Mouse (Mus musculus) hindbrain, embryonic 15.5 days (tissue): ENCODE measurements around the gene Gpr55. TPM values are rescaled to one million over a fixed set of nuclear protein-coding genes. Genes with fewer than 3 reads are reported as not detected.

Experiments used
- ATAC-seq: fragments of 200-750 bp; cut with Nextera tagmentation; 2 replicates; pipeline ENCODE4 v1.8.0; 2017; ENCODE audit warnings: low read depth, moderate number of reproducible peaks, moderate TSS enrichment; ENCODE audit not compliant: low FRiP score
- H3K27ac ChIP-seq: fragments of 300-500 bp; sonication (generic); replicated peaks from 2 replicates; pipeline ENCODE4 v1.5.1; 2015; ENCODE audit warnings: mild to moderate bottlenecking, inconsistent platforms
- H3K27me3 ChIP-seq: fragments of 300-500 bp; sonication (generic); 2 replicates; pipeline ENCODE4 v1.6.1; 2015; ENCODE audit warnings: control low read depth, inconsistent platforms
- H3K36me3 ChIP-seq: fragments of 300-500 bp; sonication (generic); 2 replicates; pipeline ENCODE4 v1.6.1; 2015; ENCODE audit warnings: control low read depth, inconsistent platforms
- H3K4me1 ChIP-seq: fragments of 300-500 bp; sonication (generic); replicated peaks from 2 replicates; pipeline ENCODE4 v1.6.1; 2015; ENCODE audit warnings: control low read depth, inconsistent platforms
- H3K4me2 ChIP-seq: fragments of 300-500 bp; sonication (generic); 2 replicates; pipeline ENCODE4 v1.6.1; 2015; ENCODE audit warnings: moderate library complexity, mild to moderate bottlenecking, inconsistent platforms
- H3K4me3 ChIP-seq: fragments of 300-500 bp; sonication (generic); 2 replicates; pipeline ENCODE4 v1.5.1; 2015; ENCODE audit warnings: mild to moderate bottlenecking, inconsistent platforms
- H3K9ac ChIP-seq: fragments of 300-500 bp; sonication (generic); 2 replicates; pipeline ENCODE4 v1.6.1; 2015; ENCODE audit warnings: inconsistent platforms
- H3K9me3 ChIP-seq: fragments of 300-500 bp; sonication (generic); 2 replicates; pipeline ENCODE4 v1.6.1; 2016; ENCODE audit warnings: control low read depth, inconsistent platforms
- whole genome bisulfite sequencing: fragments of 180-500 bp; shearing (Covaris S2); methylation state at CpG from one replicate; pipeline ENCODE4 v1.1.7; 2015; 5-methylcytosine and 5-hydroxymethylcytosine counted together
- polyA plus RNA-seq: library from polyadenylated mRNA; unstranded; fragments of >200 nt; fragmentation: Nextera tagmentation; extraction: Ambion mirVana; gene quantifications from 2 replicates; pipeline ENCODE4 v1.2.1, GENCODE M21; 2015

Gene Gpr55
- polyA plus RNA-seq, 1 experiment from 2014 or later, result 0.25 TPM

DNA sequence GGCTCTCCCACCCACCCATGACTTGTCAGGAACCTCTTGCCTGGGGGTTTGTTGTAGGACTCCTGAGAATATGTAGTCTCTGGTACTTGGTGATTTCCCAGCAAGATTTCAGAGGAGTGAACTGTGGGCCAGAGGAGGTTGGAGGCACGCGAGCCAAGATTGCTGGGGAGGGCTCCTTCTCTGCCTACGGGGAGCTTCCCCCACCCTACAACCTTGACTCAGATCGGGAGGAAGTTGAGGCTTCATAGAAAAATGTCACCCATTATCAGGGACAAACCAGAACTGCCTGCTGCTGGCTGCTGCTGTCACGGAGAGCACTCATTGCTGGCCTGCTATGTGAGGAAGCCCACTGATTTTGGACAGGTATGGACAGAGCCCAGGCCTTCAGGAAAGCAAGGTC, 3.5 kb downstream of the Gpr55 start:
- no peaks in the 10 kb centered on the region for H3K36me3 ChIP-seq
- WGBS, result 78% methylated on average over 5 of the region's 5 CpGs
- H3K4me2 ChIP-seq, result no peak overlapping the region
- ATAC-seq, result 0 out of 2 replicates have a peak, but pooled peaks have one; percentile 3
- no peak overlapping the region for H3K27ac ChIP-seq
- H3K9ac ChIP-seq, result no peak overlapping the region
- 0 out of 2 replicates have a peak, but pooled peaks cover 4% of the 10 kb centered on the region for H3K4me1 ChIP-seq
- no peaks in the 10 kb centered on the region for H3K27me3 ChIP-seq
- no peak overlapping the region for H3K4me3 ChIP-seq
- H3K9me3 ChIP-seq, result no peaks in the 10 kb centered on the region

DNA sequence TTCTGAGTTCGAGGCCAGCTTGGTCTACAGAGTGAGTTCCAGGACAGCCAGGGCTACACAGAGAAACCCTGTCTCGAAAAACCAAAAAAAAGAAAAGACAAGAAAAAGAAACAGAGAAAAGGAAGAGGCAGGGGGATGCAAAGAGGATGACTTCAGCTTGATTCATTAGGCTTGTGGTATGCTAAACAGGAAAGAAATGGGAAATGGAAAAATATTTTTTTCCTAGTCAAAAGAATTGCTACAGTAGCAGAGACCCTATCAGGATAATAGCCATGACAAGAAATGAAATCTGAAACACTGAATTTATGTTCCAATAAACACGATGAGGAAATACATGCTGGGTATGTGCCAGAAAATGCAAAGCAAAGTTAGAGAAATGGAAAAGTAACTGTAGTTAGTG, 5.7 kb downstream of the Gpr55 start:
- Histone ChIP-seq H3K4me3 (no peak overlapping the region), H3K9me3 (no peaks in the 10 kb centered on the region), H3K27ac (no peak overlapping the region), H3K27me3 (no peaks in the 10 kb centered on the region), H3K9ac (no peak overlapping the region), H3K4me2 (no peak overlapping the region), H3K36me3 (no peaks in the 10 kb centered on the region), H3K4me1 (0 out of 2 replicates have a peak, but pooled peaks cover 4% of the 10 kb centered on the region)
- no peak for ATAC-seq
- 77% methylated on average over 3 of the region's 3 CpGs for WGBS

DNA sequence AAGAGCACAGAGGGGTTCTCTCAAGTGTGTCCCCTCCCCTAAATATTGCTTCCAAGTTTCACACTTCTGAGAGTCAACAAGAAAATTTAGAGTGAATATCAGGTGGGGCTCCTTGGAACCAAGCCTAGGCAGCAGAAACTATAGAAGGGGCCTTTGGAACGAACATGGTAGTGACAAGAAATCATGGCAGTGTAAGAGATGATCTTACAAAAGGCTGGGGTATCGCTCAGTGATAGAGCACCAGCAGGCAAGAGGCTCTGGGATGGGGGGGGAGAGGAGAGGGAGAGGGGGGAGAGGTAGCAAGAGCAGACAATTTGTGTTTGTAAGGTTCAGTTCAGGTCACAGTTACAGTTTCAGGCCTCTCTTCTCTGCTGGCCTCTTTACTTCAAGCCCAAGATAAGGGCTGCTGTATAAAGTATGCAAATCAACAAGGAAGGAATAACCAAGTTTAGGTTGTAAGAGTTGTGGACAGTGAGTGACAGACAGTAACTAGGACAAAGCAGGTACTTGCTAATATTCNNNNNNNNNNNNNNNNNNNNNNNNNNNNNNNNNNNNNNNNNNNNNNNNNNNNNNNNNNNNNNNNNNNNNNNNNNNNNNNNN, 11.6 kb downstream of the Gpr55 start:
- 0 out of 2 replicates have a peak, but pooled peaks cover 3% of the 10 kb centered on the region for H3K9me3 ChIP-seq
- 86% methylated on average over 2 of the region's 2 CpGs for WGBS
- no peaks in the 10 kb centered on the region for H3K4me1 ChIP-seq
- no peak overlapping the region for H3K4me2 ChIP-seq
- no peak for ATAC-seq
- no peaks in the 10 kb centered on the region for H3K36me3 ChIP-seq
- H3K27me3 ChIP-seq, result no peaks in the 10 kb centered on the region
- no peak overlapping the region for H3K9ac ChIP-seq
- no peak overlapping the region for H3K27ac ChIP-seq
- H3K4me3 ChIP-seq, result no peak overlapping the region

DNA sequence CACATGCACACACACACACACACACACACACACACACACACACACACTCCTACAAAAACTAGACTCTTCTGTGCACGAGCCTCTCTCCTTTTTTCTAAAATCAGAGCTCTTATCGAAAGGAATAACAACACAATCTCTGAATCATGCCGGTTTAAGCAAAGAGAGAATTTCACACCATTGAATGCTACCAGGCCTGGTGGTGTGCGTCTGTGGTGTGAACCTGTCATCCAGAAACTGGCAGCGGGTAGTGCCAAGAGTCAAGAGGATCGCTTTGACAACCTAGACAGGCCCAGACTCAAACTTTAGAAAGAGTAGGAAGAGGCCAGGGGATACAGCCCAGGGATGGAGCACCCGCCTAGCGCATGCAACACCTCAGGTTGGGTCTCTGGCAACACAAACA, 18.5 kb downstream of the Gpr55 start:
- H3K4me3 ChIP-seq, result no peak overlapping the region
- no peak overlapping the region for H3K4me2 ChIP-seq
- H3K36me3 ChIP-seq, result no peaks in the 10 kb centered on the region
- no peaks in the 10 kb centered on the region for H3K27me3 ChIP-seq
- no peak overlapping the region for H3K27ac ChIP-seq
- H3K4me1 ChIP-seq, result no peaks in the 10 kb centered on the region
- H3K9ac ChIP-seq, result no peak overlapping the region
- 0 out of 2 replicates have a peak, but pooled peaks cover 3% of the 10 kb centered on the region for H3K9me3 ChIP-seq
- WGBS, result 88% methylated on average over 8 of the region's 8 CpGs
- ATAC-seq, result no peak

DNA sequence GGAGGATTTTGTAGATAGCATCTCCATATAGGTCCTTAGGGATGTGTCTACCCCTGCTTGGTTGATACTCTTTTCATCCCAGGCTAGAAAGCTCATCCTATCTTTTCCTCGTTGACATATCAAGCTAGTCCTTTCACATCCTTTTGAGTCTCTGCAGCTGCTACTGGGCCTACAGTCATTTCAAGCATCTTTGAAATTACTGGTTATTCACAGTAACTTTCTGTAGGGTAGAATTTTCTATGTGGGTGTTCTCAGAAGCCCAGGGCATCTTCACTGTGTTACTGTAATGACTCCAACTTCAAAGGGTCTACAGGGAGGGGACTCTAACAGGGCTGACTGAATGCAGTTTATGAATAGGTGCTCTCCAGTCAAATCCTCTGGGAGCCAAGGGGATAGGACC, 23.5 kb downstream of the Gpr55 start:
- Histone ChIP-seq H3K9ac (no peak overlapping the region), H3K27ac (no peak overlapping the region), H3K36me3 (no peaks in the 10 kb centered on the region), H3K4me3 (no peak overlapping the region), H3K9me3 (no peaks in the 10 kb centered on the region), H3K4me2 (no peak overlapping the region), H3K4me1 (peaks cover 31% of the 10 kb centered on the region), H3K27me3 (no peaks in the 10 kb centered on the region)
- WGBS, result 88% methylated on average over 1 of the region's 1 CpGs
- no peak for ATAC-seq

GRCm38 (mm10) chr1:85936265-85936664, 24.5 kb downstream of the Gpr55 start:
- H3K4me3 ChIP-seq, result no peak overlapping the region
- no peak overlapping the region for H3K27ac ChIP-seq
- no peaks in the 10 kb centered on the region for H3K36me3 ChIP-seq
- ATAC-seq, result no peak
- peaks cover 33% of the 10 kb centered on the region for H3K4me1 ChIP-seq
- H3K27me3 ChIP-seq, result no peaks in the 10 kb centered on the region
- no peak overlapping the region for H3K4me2 ChIP-seq
- no peaks in the 10 kb centered on the region for H3K9me3 ChIP-seq
- no peak overlapping the region; the same call in 1 of the 2 replicates for H3K9ac ChIP-seq
- 76% methylated on average over 6 of the region's 6 CpGs for WGBS

- no peaks in the 10 kb centered on the region for H3K36me3 ChIP-seq
- no peak for ATAC-seq
- no peak overlapping the region for H3K9ac ChIP-seq
- no peak overlapping the region for H3K27ac ChIP-seq
- WGBS, result 45% methylated on average over 8 of the region's 8 CpGs
- peaks cover 38% of the 10 kb centered on the region for H3K4me1 ChIP-seq
- H3K4me2 ChIP-seq, result no peak overlapping the region
- H3K27me3 ChIP-seq, result no peaks in the 10 kb centered on the region
- H3K4me3 ChIP-seq, result no peak overlapping the region
- H3K9me3 ChIP-seq, result no peaks in the 10 kb centered on the region
Observed at GRCm38 (mm10) chr1:85935148-85935852, 25.5 kb downstream of the Gpr55 start.

DNA sequence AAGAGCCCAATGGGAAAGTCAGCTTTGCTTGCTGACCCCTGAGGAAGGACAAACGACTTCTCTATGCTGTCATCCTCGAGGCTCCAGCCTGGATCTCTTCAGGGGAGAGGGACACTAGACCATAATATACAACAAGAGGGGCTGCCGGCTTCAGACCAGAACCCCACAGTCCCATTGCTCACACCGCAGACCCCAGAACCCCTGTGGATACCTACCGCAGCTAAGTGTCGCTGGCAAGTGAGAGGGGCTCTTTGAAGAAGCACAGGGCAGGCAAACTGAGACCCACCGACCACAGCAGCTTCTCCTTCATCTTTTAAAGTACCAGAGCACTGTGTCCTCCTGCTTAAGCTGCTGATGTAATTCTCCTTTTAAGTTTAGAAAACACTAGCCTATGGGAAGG, 26.2 kb downstream of the Gpr55 start:
- ATAC-seq, result no peak

DNA sequence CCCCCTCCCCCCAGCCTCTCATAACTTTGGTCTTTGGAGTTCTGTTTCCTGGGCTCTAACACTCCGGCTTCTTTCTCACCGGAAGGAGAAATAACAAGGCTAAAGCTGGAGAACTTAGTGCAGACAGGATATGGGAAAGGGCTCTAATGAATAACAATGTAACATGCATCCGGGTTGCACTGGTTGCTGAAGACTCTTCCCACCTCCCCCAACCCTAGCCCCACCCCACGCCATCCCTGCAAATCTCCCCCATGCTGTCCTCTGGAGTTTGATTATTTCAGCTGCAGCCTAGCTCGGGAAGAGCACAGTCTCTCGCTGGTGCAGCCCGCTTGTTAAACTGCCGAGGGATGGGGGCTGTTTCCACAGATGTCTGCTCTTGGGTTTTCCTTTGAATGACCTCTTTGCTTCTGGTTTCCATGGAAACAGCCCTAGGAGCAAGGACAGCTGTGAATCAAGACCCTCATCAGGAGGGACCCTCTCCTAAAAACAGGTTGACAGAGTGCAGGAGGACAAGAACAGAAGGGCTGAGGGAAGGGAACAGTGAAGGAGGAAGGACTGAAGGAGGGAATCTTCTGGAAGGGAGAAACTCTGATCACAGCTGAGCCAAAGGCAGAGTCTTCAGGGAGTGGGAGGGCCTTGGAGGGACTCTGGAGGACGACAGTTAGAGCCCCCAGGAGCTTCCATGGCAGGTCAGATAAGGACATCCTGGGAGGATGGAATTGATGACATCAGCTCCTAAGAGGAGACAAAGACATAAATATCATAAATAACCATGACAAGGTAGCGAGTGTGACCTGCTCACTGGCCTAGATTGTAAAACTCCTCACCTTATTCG, 27.0 kb downstream of the Gpr55 start:
- peak overlapping the region; percentile 13; the same call in 1 of the 2 replicates for H3K9ac ChIP-seq
- 10% methylated on average over 11 of the region's 11 CpGs for WGBS

More for the DNA sequence above, 26.2 kb downstream of the Gpr55 start:
- Histone ChIP-seq H3K36me3 (no peaks in the 10 kb centered on the region), H3K4me1 (peaks cover 41% of the 10 kb centered on the region), H3K9ac (no peak overlapping the region), H3K27ac (no peak overlapping the region), H3K4me3 (no peak overlapping the region), H3K9me3 (no peaks in the 10 kb centered on the region), H3K27me3 (no peaks in the 10 kb centered on the region), H3K4me2 (no peak overlapping the region)
- WGBS, result 9% methylated on average over 7 of the region's 7 CpGs

DNA sequence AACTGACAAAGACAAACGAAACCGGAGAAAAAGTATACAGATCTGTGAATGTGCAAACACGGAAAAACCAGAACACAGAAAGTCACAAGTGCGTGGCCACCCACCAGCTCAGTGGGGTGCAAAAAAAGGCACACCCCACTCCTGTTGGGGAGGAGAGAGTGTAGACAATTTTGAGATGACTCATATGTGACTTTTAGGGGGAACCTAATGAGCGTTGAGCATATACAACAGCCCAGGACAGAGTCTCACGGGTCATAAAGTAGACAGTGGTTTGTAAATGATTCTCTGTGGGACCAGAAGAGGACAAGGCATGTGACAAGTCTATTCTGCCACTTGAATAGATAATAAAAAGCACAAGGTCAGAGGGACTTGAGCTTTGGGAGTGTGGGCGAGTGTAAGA, 27.6 kb downstream of the Gpr55 start:
- no peak for ATAC-seq
- Histone ChIP-seq H3K27ac (peak overlapping the region; percentile 55; the same call in 1 of the 2 replicates), H3K4me3 (no peak overlapping the region), H3K27me3 (no peaks in the 10 kb centered on the region), H3K4me1 (peaks cover 54% of the 10 kb centered on the region), H3K36me3 (no peaks in the 10 kb centered on the region), H3K9ac (peak overlapping the region; percentile 13; the same call in 1 of the 2 replicates), H3K9me3 (no peaks in the 10 kb centered on the region), H3K4me2 (peak overlapping the region; percentile 34)
- WGBS, result 9% methylated on average over 7 of the region's 7 CpGs

More for the DNA sequence above, 27.0 kb downstream of the Gpr55 start:
- Histone ChIP-seq H3K4me2 (peak overlapping the region; percentile 34), H3K4me1 (peaks cover 48% of the 10 kb centered on the region), H3K27me3 (no peaks in the 10 kb centered on the region), H3K4me3 (no peak overlapping the region), H3K9me3 (no peaks in the 10 kb centered on the region), H3K27ac (peak overlapping the region; percentile 55), H3K36me3 (no peaks in the 10 kb centered on the region)
- ATAC-seq, result peak; percentile 57

GRCm38 (mm10) chr1:85931170-85931569, 29.6 kb downstream of the Gpr55 start:
- Histone ChIP-seq H3K27ac (no peak overlapping the region), H3K9me3 (no peaks in the 10 kb centered on the region), H3K27me3 (no peaks in the 10 kb centered on the region), H3K4me3 (no peak overlapping the region), H3K36me3 (no peaks in the 10 kb centered on the region), H3K4me1 (peaks cover 57% of the 10 kb centered on the region), H3K4me2 (no peak overlapping the region), H3K9ac (no peak overlapping the region)
- no peak for ATAC-seq
- WGBS, result 61% methylated on average over 5 of the region's 5 CpGs

DNA sequence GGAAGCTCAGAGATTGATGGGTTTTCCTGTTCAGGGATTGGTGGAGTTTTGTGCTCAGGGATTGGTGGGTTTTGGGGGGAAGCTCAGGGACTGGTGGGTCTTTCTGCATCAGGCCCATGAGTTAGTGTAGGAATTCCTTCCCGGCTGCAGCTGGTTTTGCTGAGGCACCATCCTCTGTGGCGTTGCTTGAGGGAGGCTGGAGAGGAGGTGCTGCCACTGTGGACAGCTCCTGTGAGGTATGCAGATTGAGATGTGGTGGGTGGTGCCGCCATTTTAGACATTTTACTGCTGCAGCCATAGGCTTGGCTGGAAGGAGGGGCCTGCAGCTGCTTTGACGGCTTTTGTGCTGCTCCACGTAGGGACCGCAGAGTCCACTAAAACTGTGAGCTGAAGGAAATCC, 31.4 kb downstream of the Gpr55 start:
- Histone ChIP-seq H3K4me2 (no peak overlapping the region), H3K36me3 (no peaks in the 10 kb centered on the region), H3K9ac (no peak overlapping the region), H3K27ac (peak overlapping the region; percentile 84), H3K4me3 (no peak overlapping the region), H3K9me3 (no peaks in the 10 kb centered on the region), H3K4me1 (peaks cover 50% of the 10 kb centered on the region), H3K27me3 (no peaks in the 10 kb centered on the region)
- WGBS, result 84% methylated on average over 6 of the region's 6 CpGs
- no peak for ATAC-seq
